Mouse (Mus musculus) erythroblast, embryonic 14.5 days (primary cell): ENCODE measurements around the gene Sctr.

ENCODE experiments used
- GATA1 ChIP-seq: IDR thresholded peaks from 2 replicates; pipeline ENCODE4 v1.6.1; 2012; ENCODE audit warnings: low read length, inconsistent platforms, mixed read lengths
- TAL1 ChIP-seq: IDR thresholded peaks from 3 replicates; pipeline ENCODE4 v1.6.1; 2012; ENCODE audit warnings: low read length, inconsistent platforms, mixed read lengths

DNA sequence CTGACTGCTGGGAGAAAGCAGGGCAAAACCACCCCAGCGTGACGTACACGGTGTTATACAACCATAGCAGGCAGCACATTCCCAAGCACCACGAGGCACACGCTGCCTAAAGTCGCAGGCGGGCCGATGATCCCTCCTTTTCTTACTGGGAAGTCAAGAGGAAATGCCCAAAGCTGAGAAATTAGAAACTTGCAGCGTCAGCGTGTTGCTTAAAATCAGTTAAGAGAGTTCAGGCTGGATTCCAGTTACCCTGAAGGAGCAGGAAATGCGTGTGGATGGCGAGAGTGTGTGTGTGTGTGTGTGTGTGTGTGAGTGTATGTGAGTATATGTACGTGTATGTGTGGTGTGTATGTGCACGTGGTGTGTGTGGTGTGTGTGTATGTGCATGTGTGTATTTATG lies 50.4 kb downstream of the Sctr start:
- TF ChIP-seq GATA1 (no peak), TAL1 (no peak)
